Mouse (Mus musculus) c-Kit-positive CD71-positive TER-119-negative erythroid progenitor cells, embryonic 14.5 days (primary cell): ENCODE measurements around the gene Ctse.
"Not testable (repeated sequence)": the region's sequence is repeated elsewhere in the genome, so short reads cannot be mapped to it uniquely, and the experiment has no call there.

ENCODE experiments used
- DNase-seq: peaks from one replicate; pipeline ENCODE4 v3.0.0-alpha.2; 2013; ENCODE audit warnings: low read depth

Ctse gene

GRCm38 (mm10) chr1:131637791-131638540 is at the start of gene Ctse:
Gene Ctse, plus strand, starts transcription at chr1:131638306.
- peak; percentile 85 for DNase-seq

GRCm38 (mm10) chr1:131598905-131599304 is 39.2 kb upstream of the Ctse start, which contains the start of gene Avpr1b:
Gene Avpr1b, plus strand, starts transcription at chr1:131599239.
- no peak for DNase-seq

- DNase-seq, result no peak
These were observed 37.8 kb upstream of the Ctse start for GRCm38 (mm10) chr1:131600314-131600713.

GRCm38 (mm10) chr1:131606719-131607118 is 31.4 kb upstream of the Ctse start:
- no peak for DNase-seq

- no peak for DNase-seq
These were observed 25.4 kb upstream of the Ctse start for GRCm38 (mm10) chr1:131612556-131613155.

- DNase-seq, result peak; percentile 85
These were observed 24.6 kb upstream of the Ctse start for GRCm38 (mm10) chr1:131613361-131614133.

- DNase-seq, result no peak
These were observed 23.5 kb upstream of the Ctse start for GRCm38 (mm10) chr1:131614641-131615040.

GRCm38 (mm10) chr1:131616131-131616530 is 22.0 kb upstream of the Ctse start:
- DNase-seq, result no peak

- DNase-seq, result peak; percentile 54
These were observed 21.4 kb upstream of the Ctse start for GRCm38 (mm10) chr1:131616546-131617220.

GRCm38 (mm10) chr1:131618576-131618975 is 19.5 kb upstream of the Ctse start:
- no peak for DNase-seq

- no peak for DNase-seq
These were observed 18.8 kb upstream of the Ctse start for GRCm38 (mm10) chr1:131619348-131619747.

GRCm38 (mm10) chr1:131623644-131624043 is 14.5 kb upstream of the Ctse start:
- DNase-seq, result no peak

- DNase-seq, result no peak
These were observed 13.8 kb upstream of the Ctse start for GRCm38 (mm10) chr1:131624175-131624835.

- DNase-seq, result no peak
These were observed 11.9 kb upstream of the Ctse start for GRCm38 (mm10) chr1:131626200-131626599.

GRCm38 (mm10) chr1:131632216-131632615 is 5.9 kb upstream of the Ctse start:
- not testable (repeated sequence) for DNase-seq

GRCm38 (mm10) chr1:131634495-131634894 is 3.6 kb upstream of the Ctse start:
- no peak for DNase-seq

- no peak for DNase-seq
These were observed 675 bp downstream of the Ctse start for GRCm38 (mm10) chr1:131638541-131639421.

GRCm38 (mm10) chr1:131640062-131640461 is 2.0 kb downstream of the Ctse start:
- no peak for DNase-seq

GRCm38 (mm10) chr1:131641565-131641964 is 3.5 kb downstream of the Ctse start:
- DNase-seq, result no peak

GRCm38 (mm10) chr1:131642251-131642650 is 4.1 kb downstream of the Ctse start:
- DNase-seq, result no peak
